Mouse (Mus musculus) liver, embryonic 14.5 days (tissue): ENCODE results near the gene Ankrd45.

ENCODE experiments used
- CTCF ChIP-seq: IDR thresholded peaks from 2 replicates; pipeline ENCODE4 v1.5.1; 2016; ENCODE audit warnings: antibody characterized with exemption, low read depth, control low read depth
- EP300 ChIP-seq: IDR thresholded peaks from 2 replicates; pipeline ENCODE4 v1.6.1; 2016; ENCODE audit warnings: antibody characterized with exemption, low read depth

- TF ChIP-seq CTCF = no peak
- peak; percentile 71 for TF ChIP-seq EP300
Observed at GRCm38 (mm10) chr1:161099721-161100405, 42.6 kb upstream of the Ankrd45 start.
